Mouse (Mus musculus): ENCODE data around the gene Lipc. TPM values are rescaled to one million over a fixed set of nuclear protein-coding genes. Genes with fewer than 3 reads are reported as not detected.

Lipc gene
- total and polyA plus RNA-seq, 2 experiments = 210 to 384 TPM

DNA sequence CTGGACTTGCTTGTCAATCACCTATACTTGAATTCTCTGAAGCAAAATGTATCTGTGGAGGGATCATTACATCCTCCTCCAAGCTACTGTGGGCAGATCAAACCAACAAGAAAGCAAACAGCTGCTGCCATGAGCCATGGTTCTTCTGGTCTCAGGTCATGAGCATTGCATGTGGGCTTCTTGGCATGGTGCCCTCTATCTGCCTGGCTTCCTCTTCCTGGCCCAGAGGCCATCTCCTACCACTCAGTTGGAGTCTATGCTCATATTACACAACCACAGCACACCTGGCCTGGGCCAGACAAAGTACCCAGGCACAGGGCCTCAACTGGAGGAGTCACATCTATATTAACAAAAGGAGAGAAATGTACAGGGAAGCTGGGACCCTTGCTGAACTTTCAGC is 73.2 kb downstream of the Lipc start:
- DNase-seq (ENCODE audit: extremely low read depth, low read depth, low spot score) = peak; percentile 65
- peaks cover 32% of the 10 kb centered on the region; the same call in 1 of the 2 replicates for H3K79me2 ChIP-seq (ENCODE audit: control insufficient read depth, insufficient read depth, low read length)
- H3K9ac ChIP-seq (ENCODE audit: low read depth, low read length) = no peak overlapping the region

DNA sequence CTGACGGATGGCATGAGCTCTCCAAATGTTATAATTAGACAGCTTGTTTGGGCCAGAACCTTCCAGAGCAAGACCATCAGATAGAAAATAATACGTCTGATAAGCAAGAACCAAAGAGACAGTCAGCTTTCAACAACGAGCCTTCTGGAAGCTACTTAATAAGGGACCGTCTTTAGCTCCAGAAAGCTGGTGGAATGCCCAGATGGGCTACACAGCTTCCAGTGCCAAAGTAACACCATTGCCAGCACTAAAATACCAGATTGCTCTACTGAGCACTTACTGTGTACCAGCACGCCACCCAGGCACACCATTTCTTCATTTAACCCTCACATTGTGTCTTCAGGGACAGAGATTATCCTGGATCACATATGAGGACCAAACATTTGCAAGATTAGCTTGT is 73.9 kb downstream of the Lipc start:
- DNase-seq (ENCODE audit: extremely low read depth, low read depth, low spot score) = no peak
- Histone ChIP-seq H3K36me3 (ENCODE audit: control insufficient read depth, insufficient read depth, low read length) (no peaks in the 10 kb centered on the region), H3K27ac (replicated peaks; ENCODE audit: insufficient read depth, low read depth, low read length) (no peak overlapping the region), H3K9ac (ENCODE audit: low read depth, low read length) (no peak overlapping the region), H3K79me2 (ENCODE audit: control insufficient read depth, insufficient read depth, low read length) (peaks cover 30% of the 10 kb centered on the region; the same call in 1 of the 2 replicates), H3K4me3 (ENCODE audit: insufficient read depth, low read depth, low read length) (no peak overlapping the region), H3K4me1 (ENCODE audit: control insufficient read depth, insufficient read depth, low read length) (peaks cover 2% of the 10 kb centered on the region), H3K27me3 (ENCODE audit: control insufficient read depth, insufficient read depth, low read length) (no peaks in the 10 kb centered on the region)
- WGBS = 76% methylated on average over 5 of the region's 5 CpGs
- TF ChIP-seq POLR2A (IDR thresholded peaks at IDR 0.05; ENCODE audit: extremely low read depth, insufficient read depth, low read length) = no peak
- no peak for TF ChIP-seq CTCF (IDR thresholded peaks at IDR 0.05; ENCODE audit: low read depth, low read length)

More for the DNA sequence above, 73.2 kb downstream of the Lipc start:
- H3K4me1 ChIP-seq (ENCODE audit: control insufficient read depth, insufficient read depth, low read length) = peaks cover 2% of the 10 kb centered on the region
- H3K36me3 ChIP-seq (ENCODE audit: control insufficient read depth, insufficient read depth, low read length) = no peaks in the 10 kb centered on the region
- TF ChIP-seq CTCF (IDR thresholded peaks at IDR 0.05; ENCODE audit: low read depth, low read length) (no peak), POLR2A (IDR thresholded peaks at IDR 0.05; ENCODE audit: extremely low read depth, insufficient read depth, low read length) (no peak)
- H3K4me3 ChIP-seq (ENCODE audit: insufficient read depth, low read depth, low read length) = no peak overlapping the region
- H3K27ac ChIP-seq (replicated peaks; ENCODE audit: insufficient read depth, low read depth, low read length) = no peak overlapping the region
- H3K27me3 ChIP-seq (ENCODE audit: control insufficient read depth, insufficient read depth, low read length) = no peaks in the 10 kb centered on the region

DNA sequence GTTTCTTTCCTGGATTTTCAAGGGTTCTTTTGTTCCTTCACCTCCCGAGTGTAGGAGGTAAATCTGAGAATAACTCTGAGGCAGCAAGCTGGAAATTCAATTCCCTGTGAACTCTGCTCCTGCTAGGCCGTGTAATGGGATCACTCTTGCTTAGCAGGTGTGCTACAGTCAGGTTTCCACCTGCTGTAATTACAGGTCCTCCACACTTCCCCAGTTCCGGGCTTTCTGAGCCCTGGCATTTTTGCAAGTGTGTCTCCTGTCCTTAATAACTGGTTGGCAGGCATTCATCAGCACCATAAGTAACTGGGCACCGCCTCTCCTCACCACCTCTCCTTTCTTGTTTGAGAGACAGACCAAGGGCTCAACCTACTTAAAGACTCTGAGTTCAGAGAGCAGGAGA is 76.5 kb downstream of the Lipc start:
- no peak overlapping the region for H3K4me3 ChIP-seq (ENCODE audit: insufficient read depth, low read depth, low read length)
- peaks cover 28% of the 10 kb centered on the region; the same call in 1 of the 2 replicates for H3K79me2 ChIP-seq (ENCODE audit: control insufficient read depth, insufficient read depth, low read length)
- H3K9ac ChIP-seq (ENCODE audit: low read depth, low read length) = no peak overlapping the region
- peaks cover 2% of the 10 kb centered on the region for H3K4me1 ChIP-seq (ENCODE audit: control insufficient read depth, insufficient read depth, low read length)
- no peak for TF ChIP-seq CTCF (IDR thresholded peaks at IDR 0.05; ENCODE audit: low read depth, low read length)
- no peak for TF ChIP-seq POLR2A (IDR thresholded peaks at IDR 0.05; ENCODE audit: extremely low read depth, insufficient read depth, low read length)
- H3K27ac ChIP-seq (replicated peaks; ENCODE audit: insufficient read depth, low read depth, low read length) = no peak overlapping the region
- 76% methylated on average over 4 of the region's 4 CpGs for WGBS
- H3K36me3 ChIP-seq (ENCODE audit: control insufficient read depth, insufficient read depth, low read length) = no peaks in the 10 kb centered on the region
- DNase-seq (ENCODE audit: extremely low read depth, low read depth, low spot score) = no peak
- no peaks in the 10 kb centered on the region for H3K27me3 ChIP-seq (ENCODE audit: control insufficient read depth, insufficient read depth, low read length)

DNA sequence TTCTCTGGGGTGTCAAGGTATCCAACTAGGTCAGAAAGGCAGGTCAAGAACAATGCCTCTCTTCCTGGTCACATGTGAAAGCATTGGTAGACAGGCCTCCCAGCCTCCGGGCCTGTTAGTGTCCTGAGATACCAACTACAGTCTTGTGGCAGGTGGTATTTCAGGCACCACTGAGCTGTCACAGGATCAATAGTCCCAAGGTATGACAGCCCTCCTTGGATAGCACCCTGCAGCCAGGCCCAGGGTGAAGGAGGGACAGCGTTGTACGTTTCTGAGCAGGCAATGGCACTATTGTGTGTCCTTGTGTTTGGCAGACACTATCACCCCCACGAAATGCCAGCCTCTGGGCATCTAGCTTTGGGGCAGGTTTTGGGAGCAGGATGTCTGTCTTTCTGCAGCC is 77.0 kb downstream of the Lipc start:
- H3K27ac ChIP-seq (replicated peaks; ENCODE audit: insufficient read depth, low read depth, low read length) = no peak overlapping the region
- 90% methylated on average over 4 of the region's 4 CpGs for WGBS
- no peaks in the 10 kb centered on the region for H3K27me3 ChIP-seq (ENCODE audit: control insufficient read depth, insufficient read depth, low read length)
- H3K4me3 ChIP-seq (ENCODE audit: insufficient read depth, low read depth, low read length) = no peak overlapping the region
- peaks cover 2% of the 10 kb centered on the region; the same call in 1 of the 2 replicates for H3K4me1 ChIP-seq (ENCODE audit: control insufficient read depth, insufficient read depth, low read length)
- no peaks in the 10 kb centered on the region for H3K36me3 ChIP-seq (ENCODE audit: control insufficient read depth, insufficient read depth, low read length)
- H3K79me2 ChIP-seq (ENCODE audit: control insufficient read depth, insufficient read depth, low read length) = peaks cover 24% of the 10 kb centered on the region; the same call in 1 of the 2 replicates
- TF ChIP-seq POLR2A (IDR thresholded peaks at IDR 0.05; ENCODE audit: extremely low read depth, insufficient read depth, low read length) (no peak), CTCF (IDR thresholded peaks at IDR 0.05; ENCODE audit: low read depth, low read length) (no peak)
- H3K9ac ChIP-seq (ENCODE audit: low read depth, low read length) = no peak overlapping the region
- DNase-seq (ENCODE audit: extremely low read depth, low read depth, low spot score) = no peak

DNA sequence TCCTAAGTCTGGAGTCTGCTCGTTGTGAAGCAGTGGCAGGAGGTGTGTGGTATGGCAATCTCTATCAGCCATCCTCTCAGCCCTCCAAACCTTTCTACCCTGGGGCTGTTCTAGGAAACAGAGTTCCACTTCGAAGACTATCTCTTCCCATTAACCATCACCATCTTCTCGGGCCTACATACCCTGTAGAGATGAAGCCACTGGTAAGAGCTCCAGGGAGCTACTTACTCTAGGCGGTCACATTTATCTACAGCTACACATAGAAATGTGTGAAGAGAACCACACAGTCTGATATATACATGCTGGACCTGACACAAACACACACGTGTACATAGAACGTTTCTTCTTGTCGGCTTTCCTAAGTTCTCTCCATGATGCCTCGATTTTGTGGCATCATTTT is 79.4 kb downstream of the Lipc start:
- Histone ChIP-seq H3K79me2 (ENCODE audit: control insufficient read depth, insufficient read depth, low read length) (peaks cover 34% of the 10 kb centered on the region; the same call in 1 of the 2 replicates), H3K27ac (replicated peaks; ENCODE audit: insufficient read depth, low read depth, low read length) (no peak overlapping the region), H3K36me3 (ENCODE audit: control insufficient read depth, insufficient read depth, low read length) (no peaks in the 10 kb centered on the region), H3K9ac (ENCODE audit: low read depth, low read length) (no peak overlapping the region), H3K4me3 (ENCODE audit: insufficient read depth, low read depth, low read length) (no peak overlapping the region), H3K4me1 (ENCODE audit: control insufficient read depth, insufficient read depth, low read length) (no peaks in the 10 kb centered on the region), H3K27me3 (ENCODE audit: control insufficient read depth, insufficient read depth, low read length) (no peaks in the 10 kb centered on the region)
- no peak for TF ChIP-seq CTCF (IDR thresholded peaks at IDR 0.05; ENCODE audit: low read depth, low read length)
- TF ChIP-seq POLR2A (IDR thresholded peaks at IDR 0.05; ENCODE audit: extremely low read depth, insufficient read depth, low read length) = no peak
- 91% methylated on average over 8 of the region's 8 CpGs for WGBS
- no peak for DNase-seq (ENCODE audit: extremely low read depth, low read depth, low spot score)

DNA sequence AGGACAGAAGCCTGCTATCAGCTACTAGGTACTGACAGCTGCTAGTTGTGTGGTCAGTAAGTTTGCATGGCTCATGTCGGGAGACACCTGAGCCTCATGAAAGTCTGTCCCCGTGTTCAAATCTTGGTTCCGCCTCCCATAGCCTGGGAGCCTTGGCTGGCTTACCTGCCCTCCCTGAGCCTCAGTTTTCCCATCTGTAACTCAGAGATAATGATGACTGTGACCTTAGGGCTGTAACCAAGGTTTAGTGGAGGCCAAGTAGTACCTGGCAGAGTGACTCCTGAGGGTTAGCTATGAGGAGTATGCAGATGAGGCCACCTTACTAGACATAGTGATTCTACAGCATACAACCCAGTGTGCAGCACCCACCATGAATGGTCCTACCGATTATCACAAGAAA is 81.7 kb downstream of the Lipc start:
- Histone ChIP-seq H3K27ac (replicated peaks; ENCODE audit: insufficient read depth, low read depth, low read length) (no peak overlapping the region), H3K4me3 (ENCODE audit: insufficient read depth, low read depth, low read length) (no peak overlapping the region), H3K79me2 (ENCODE audit: control insufficient read depth, insufficient read depth, low read length) (peaks cover 26% of the 10 kb centered on the region; the same call in 1 of the 2 replicates), H3K27me3 (ENCODE audit: control insufficient read depth, insufficient read depth, low read length) (no peaks in the 10 kb centered on the region), H3K9ac (ENCODE audit: low read depth, low read length) (no peak overlapping the region), H3K4me1 (ENCODE audit: control insufficient read depth, insufficient read depth, low read length) (no peaks in the 10 kb centered on the region), H3K36me3 (ENCODE audit: control insufficient read depth, insufficient read depth, low read length) (no peaks in the 10 kb centered on the region)
- no peak for TF ChIP-seq CTCF (IDR thresholded peaks at IDR 0.05; ENCODE audit: low read depth, low read length)
- no peak for TF ChIP-seq POLR2A (IDR thresholded peaks at IDR 0.05; ENCODE audit: extremely low read depth, insufficient read depth, low read length)
- 89% methylated on average over 4 of the region's 4 CpGs for WGBS
- no peak for DNase-seq (ENCODE audit: extremely low read depth, low read depth, low spot score)
